Comparison of ENCODE assay signal across 8 mouse cellular contexts in the genomic region with DNA sequence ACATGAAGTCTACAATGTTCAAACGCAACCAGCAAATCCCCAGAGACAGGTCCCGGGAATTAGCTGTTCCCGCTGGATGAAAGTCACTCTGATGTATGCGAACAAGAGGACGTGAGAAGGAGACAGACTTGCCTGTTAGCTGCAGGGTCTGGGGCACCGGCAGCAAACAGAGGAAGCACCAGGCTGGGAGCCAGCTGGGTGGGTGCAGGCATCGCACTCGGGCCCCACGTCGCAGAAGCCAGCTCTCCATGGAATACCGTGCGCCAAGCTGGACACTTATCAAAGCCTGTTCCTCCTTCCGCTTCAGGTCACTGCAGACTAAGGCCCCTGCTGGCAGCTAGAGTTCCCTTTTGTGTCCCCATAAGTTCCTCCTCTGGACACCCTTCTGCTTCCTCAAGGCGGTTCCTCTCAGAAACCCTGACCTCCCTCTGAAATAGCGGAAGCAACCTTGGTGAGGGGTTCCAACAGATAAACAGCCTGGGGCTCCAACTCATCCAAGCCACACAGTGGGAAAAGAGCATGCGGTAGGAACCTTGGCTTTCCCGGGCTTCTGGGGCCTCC. TPM values are rescaled to one million over a fixed set of nuclear protein-coding genes. Genes with fewer than 3 reads are reported as not detected.
A peak's percentile ranks its signal among the peaks of the same experiment; 100 is the strongest.
DNase-seq lines count a peak whose midpoint lies in the region; ATAC-seq and TF ChIP-seq lines count a peak whose summit lies in the region.

A gene (minus strand): TSS at position 326 of the 561 bp plus-strand sequence.

- no peaks in the 10 kb centered on the region for H3K36me3 ChIP-seq in embryonic facial prominence, embryonic 14.5 days (ENCODE audit: control insufficient read depth, insufficient read depth, low read length)
- no peaks in the 10 kb centered on the region for H3K36me3 ChIP-seq in hindbrain, embryonic 12.5 days

- peak within 1 kb of the TSS; percentile 19; the same call in 1 of the 2 replicates for H3K4me3 ChIP-seq in layer of hippocampus, adult 2 months
- no peak within 1 kb of the TSS for H3K4me3 ChIP-seq in embryonic facial prominence, embryonic 14.5 days (ENCODE audit: low read depth, low read length)
- no peak within 1 kb of the TSS for H3K4me3 ChIP-seq in hindbrain, embryonic 12.5 days

- no peak for DNase-seq in layer of hippocampus, adult 2 months (ENCODE audit: low spot score in 2 of 2)
- DNase-seq in layer of hippocampus, postnatal 25 days (ENCODE audit: extremely low spot score in 1 of 2, low spot score in 1 of 2): no peak
- DNase-seq in embryonic facial prominence, embryonic 14.5 days (ENCODE audit: low spot score): peak; percentile 43
- DNase-seq in lung, postnatal 10 days: peak; percentile 42
- DNase-seq in spleen, postnatal 10 days (ENCODE audit: low spot score in 2 of 2): peak; percentile 34 to 52
- DNase-seq in gastrocnemius, postnatal 10 days: no peak
- no peak for DNase-seq in frontal cortex, postnatal 14 days (ENCODE audit: low spot score in 2 of 2)

- peaks cover 42% of the 10 kb centered on the region for H3K4me1 ChIP-seq in embryonic facial prominence, embryonic 14.5 days (ENCODE audit: control insufficient read depth, insufficient read depth, low read length)
- peaks cover 46% of the 10 kb centered on the region for H3K4me1 ChIP-seq in hindbrain, embryonic 12.5 days

- H3K27me3 ChIP-seq in embryonic facial prominence, embryonic 14.5 days (replicated peaks; ENCODE audit: control insufficient read depth, insufficient read depth, low read length): no peaks in the 10 kb centered on the region
- peaks cover 47% of the 10 kb centered on the region for H3K27me3 ChIP-seq in hindbrain, embryonic 12.5 days

- peak within 1 kb of the TSS; percentile 86 for H3K27ac ChIP-seq in layer of hippocampus, adult 2 months
- H3K27ac ChIP-seq in embryonic facial prominence, embryonic 14.5 days (replicated peaks; ENCODE audit: low read depth, low read length): no peak within 1 kb of the TSS
- no peak within 1 kb of the TSS for H3K27ac ChIP-seq in hindbrain, embryonic 12.5 days

- TF ChIP-seq CTCF in layer of hippocampus, adult 2 months (conservative IDR thresholded peaks at IDR 0.05): 0 out of 2 replicates have a peak, but pooled peaks have one; percentile 11

- 38% methylated on average over 17 of the region's 17 CpGs for WGBS in embryonic facial prominence, embryonic 14.5 days
- WGBS in hindbrain, embryonic 12.5 days: 38% methylated on average over 17 of the region's 17 CpGs

- ATAC-seq in embryonic facial prominence, embryonic 14.5 days (ENCODE audit: low read depth): no peak
- ATAC-seq in hindbrain, embryonic 12.5 days (ENCODE audit: low FRiP score): no peak

- H3K9me3 ChIP-seq in embryonic facial prominence, embryonic 14.5 days (ENCODE audit: control insufficient read depth, low read length): no peaks in the 10 kb centered on the region
- H3K9me3 ChIP-seq in hindbrain, embryonic 12.5 days (replicated peaks): no peaks in the 10 kb centered on the region

- H3K9ac ChIP-seq in embryonic facial prominence, embryonic 14.5 days (ENCODE audit: low read depth, low read length): no peak within 1 kb of the TSS
- H3K9ac ChIP-seq in hindbrain, embryonic 12.5 days: no peak within 1 kb of the TSS

- H3K4me2 ChIP-seq in embryonic facial prominence, embryonic 14.5 days (ENCODE audit: low read depth, low read length): 0 out of 2 replicates have a peak within 1 kb of the TSS, but pooled peaks have one; percentile 21
- peak within 1 kb of the TSS; percentile 42; the same call in 1 of the 2 replicates for H3K4me2 ChIP-seq in hindbrain, embryonic 12.5 days (replicated peaks)

RNA-seq across cellular contexts. Expression of the gene that starts here (rescaled TPM):
- 1 to 10 TPM; 1.9 to 2.8 TPM for total RNA-seq in layer of hippocampus, adult 2 months (2021)
- 1 to 10 TPM; 2.5 to 2.7 TPM for total RNA-seq in layer of hippocampus, postnatal 25 days (2021)
- polyA plus RNA-seq in embryonic facial prominence, embryonic 14.5 days (2014; fragmentation: Nextera tagmentation; extraction: Ambion mirVana): 4.7 and 6.0 TPM in 2 replicates
- polyA plus RNA-seq in hindbrain, embryonic 12.5 days (2016; fragmentation: Nextera tagmentation; extraction: Ambion mirVana): 1.9 and 2.2 TPM in 2 replicates
- total RNA-seq in gastrocnemius, postnatal 10 days (2021): 1 to 10 TPM; 1.4 to 3.0 TPM

Comparison
In these comparisons a context has a peak if more than half of its experiments do, and no peak if none do; other contexts are left out.
1. DNase-seq: peak in embryonic facial prominence, embryonic 14.5 days (single experiment), lung, postnatal 10 days (single experiment) and spleen, postnatal 10 days (2 of 2); none in layer of hippocampus, adult 2 months (0 of 2), layer of hippocampus, postnatal 25 days (0 of 2), gastrocnemius, postnatal 10 days (single experiment) and frontal cortex, postnatal 14 days (0 of 2).